Mouse (Mus musculus): ENCODE measurements at regions not wholly inside any gene's neighbourhood (a gene's known extent, or its start where the extent isn't known, plus 50 kb on each side); places are given as distances from the start of the nearest gene placed in this dataset.

DNA sequence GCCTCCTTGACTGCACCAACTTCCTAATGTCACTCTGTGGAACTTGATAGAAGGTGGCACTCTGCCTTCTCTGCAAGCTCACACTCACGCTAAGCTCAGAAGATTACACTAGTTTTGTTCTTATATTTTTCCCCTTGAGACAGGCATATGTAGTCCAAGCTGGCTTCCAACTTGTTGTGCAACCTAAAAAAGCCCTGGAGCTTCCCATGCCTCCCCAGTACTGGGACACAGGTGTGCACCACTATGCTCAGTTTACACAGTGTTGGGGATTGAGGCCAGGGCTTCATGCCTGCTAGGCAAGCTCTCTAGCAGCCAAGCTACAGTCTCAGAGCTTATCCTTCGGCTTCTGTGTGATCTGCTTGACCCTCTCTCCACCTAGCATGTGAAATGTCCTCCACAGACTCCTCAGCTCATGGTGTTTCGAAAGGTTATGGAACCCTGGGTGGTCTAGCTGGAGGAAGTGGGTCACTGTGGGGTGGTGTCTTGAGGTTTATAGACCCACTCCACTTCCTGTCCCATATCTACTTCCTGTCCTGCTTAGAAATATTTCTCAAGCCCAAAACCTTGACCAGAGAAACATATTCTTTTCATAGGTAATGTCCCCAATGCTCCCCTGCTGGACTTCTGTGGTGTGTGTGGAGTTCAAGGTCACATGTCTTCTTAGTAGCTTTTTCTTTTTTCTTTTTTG lies 54.6 kb upstream of the Runx1 start:
- no peak for TF ChIP-seq POLR2A (IDR thresholded peaks at IDR 0.05; ENCODE audit: insufficient read depth, low read length)
- no peak for TF ChIP-seq CTCF (IDR thresholded peaks at IDR 0.05; ENCODE audit: low read depth, low read length)
- no peak for TF ChIP-seq EP300 (IDR thresholded peaks at IDR 0.05; ENCODE audit: insufficient read depth, low read depth, low read length)
